Mouse (Mus musculus): ENCODE measurements at regions not wholly inside any gene's neighbourhood (a gene's known extent, or its start where the extent isn't known, plus 50 kb on each side); places are given as distances from the start of the nearest gene placed in this dataset.

- no peak for TF ChIP-seq POLR2A (IDR thresholded peaks at IDR 0.05; ENCODE audit: borderline replicate concordance, low read depth, low read length)
- TF ChIP-seq CTCF (IDR thresholded peaks at IDR 0.05; ENCODE audit: low read depth, low read length): no peak
- H3K4me3 ChIP-seq (ENCODE audit: insufficient read depth, low read length): no peak overlapping the region
- H3K4me1 ChIP-seq (ENCODE audit: control insufficient read depth, insufficient read depth, low read length): 0 out of 2 replicates have a peak, but pooled peaks cover 2% of the 10 kb centered on the region
- H3K27ac ChIP-seq (ENCODE audit: insufficient read depth, low read depth, low read length): no peak overlapping the region
These were observed 243.5 kb upstream of the P2ry1 start for GRCm38 (mm10) chr3:60759046-60759445.

- H3K27ac ChIP-seq (ENCODE audit: insufficient read depth, low read depth, low read length): no peak overlapping the region
- TF ChIP-seq POLR2A (IDR thresholded peaks at IDR 0.05; ENCODE audit: borderline replicate concordance, low read depth, low read length) (no peak), CTCF (IDR thresholded peaks at IDR 0.05; ENCODE audit: low read depth, low read length) (no peak)
- H3K4me3 ChIP-seq (ENCODE audit: insufficient read depth, low read length): no peak overlapping the region
- H3K4me1 ChIP-seq (ENCODE audit: control insufficient read depth, insufficient read depth, low read length): 0 out of 2 replicates have a peak, but pooled peaks cover 2% of the 10 kb centered on the region
These were observed 239.7 kb upstream of the P2ry1 start for GRCm38 (mm10) chr3:60762874-60763273.

- TF ChIP-seq CTCF (IDR thresholded peaks at IDR 0.05; ENCODE audit: low read depth, low read length): no peak
- no peak for TF ChIP-seq POLR2A (IDR thresholded peaks at IDR 0.05; ENCODE audit: borderline replicate concordance, low read depth, low read length)
- no peak overlapping the region for H3K4me3 ChIP-seq (ENCODE audit: insufficient read depth, low read length)
- H3K4me1 ChIP-seq (ENCODE audit: control insufficient read depth, insufficient read depth, low read length): 0 out of 2 replicates have a peak, but pooled peaks cover 2% of the 10 kb centered on the region
- no peak overlapping the region for H3K27ac ChIP-seq (ENCODE audit: insufficient read depth, low read depth, low read length)
These were observed 237.5 kb upstream of the P2ry1 start for GRCm38 (mm10) chr3:60765079-60765478.

GRCm38 (mm10) chr3:60768996-60769395 lies 233.6 kb upstream of the P2ry1 start:
- H3K4me3 ChIP-seq (ENCODE audit: insufficient read depth, low read length): no peak overlapping the region
- no peak overlapping the region for H3K27ac ChIP-seq (ENCODE audit: insufficient read depth, low read depth, low read length)
- no peaks in the 10 kb centered on the region for H3K4me1 ChIP-seq (ENCODE audit: control insufficient read depth, insufficient read depth, low read length)
- TF ChIP-seq POLR2A (IDR thresholded peaks at IDR 0.05; ENCODE audit: borderline replicate concordance, low read depth, low read length): no peak

- TF ChIP-seq POLR2A (IDR thresholded peaks at IDR 0.05; ENCODE audit: borderline replicate concordance, low read depth, low read length): no peak
- TF ChIP-seq CTCF (IDR thresholded peaks at IDR 0.05; ENCODE audit: low read depth, low read length): no peak
- Histone ChIP-seq H3K4me1 (ENCODE audit: control insufficient read depth, insufficient read depth, low read length) (no peaks in the 10 kb centered on the region), H3K27ac (ENCODE audit: insufficient read depth, low read depth, low read length) (no peak overlapping the region), H3K4me3 (ENCODE audit: insufficient read depth, low read length) (no peak overlapping the region)
These were observed 230.7 kb upstream of the P2ry1 start for GRCm38 (mm10) chr3:60771866-60772265.

- Histone ChIP-seq H3K4me1 (ENCODE audit: control insufficient read depth, insufficient read depth, low read length) (no peaks in the 10 kb centered on the region), H3K4me3 (ENCODE audit: insufficient read depth, low read length) (no peak overlapping the region), H3K27ac (ENCODE audit: insufficient read depth, low read depth, low read length) (no peak overlapping the region)
- TF ChIP-seq CTCF (IDR thresholded peaks at IDR 0.05; ENCODE audit: low read depth, low read length): no peak
- no peak for TF ChIP-seq POLR2A (IDR thresholded peaks at IDR 0.05; ENCODE audit: borderline replicate concordance, low read depth, low read length)
These were observed 229.2 kb upstream of the P2ry1 start for GRCm38 (mm10) chr3:60773383-60773782.

GRCm38 (mm10) chr3:60785137-60785875 lies 217.3 kb upstream of the P2ry1 start:
- Histone ChIP-seq H3K4me3 (ENCODE audit: insufficient read depth, low read length) (no peak overlapping the region), H3K4me1 (ENCODE audit: control insufficient read depth, insufficient read depth, low read length) (peaks cover 6% of the 10 kb centered on the region), H3K27ac (ENCODE audit: insufficient read depth, low read depth, low read length) (peak overlapping the region; percentile 1; the same call in 1 of the 2 replicates)
- no peak for TF ChIP-seq CTCF (IDR thresholded peaks at IDR 0.05; ENCODE audit: low read depth, low read length)
- no peak for TF ChIP-seq POLR2A (IDR thresholded peaks at IDR 0.05; ENCODE audit: borderline replicate concordance, low read depth, low read length)

GRCm38 (mm10) chr3:60787989-60788388 lies 214.6 kb upstream of the P2ry1 start:
- H3K4me1 ChIP-seq (ENCODE audit: control insufficient read depth, insufficient read depth, low read length): peaks cover 6% of the 10 kb centered on the region
- no peak overlapping the region for H3K4me3 ChIP-seq (ENCODE audit: insufficient read depth, low read length)
- no peak for TF ChIP-seq CTCF (IDR thresholded peaks at IDR 0.05; ENCODE audit: low read depth, low read length)
- TF ChIP-seq POLR2A (IDR thresholded peaks at IDR 0.05; ENCODE audit: borderline replicate concordance, low read depth, low read length): no peak
- H3K27ac ChIP-seq (ENCODE audit: insufficient read depth, low read depth, low read length): no peak overlapping the region

GRCm38 (mm10) chr3:60789441-60789840 lies 213.2 kb upstream of the P2ry1 start:
- Histone ChIP-seq H3K4me1 (ENCODE audit: control insufficient read depth, insufficient read depth, low read length) (peaks cover 6% of the 10 kb centered on the region), H3K27ac (ENCODE audit: insufficient read depth, low read depth, low read length) (no peak overlapping the region), H3K4me3 (ENCODE audit: insufficient read depth, low read length) (no peak overlapping the region)
- TF ChIP-seq CTCF (IDR thresholded peaks at IDR 0.05; ENCODE audit: low read depth, low read length) (no peak), POLR2A (IDR thresholded peaks at IDR 0.05; ENCODE audit: borderline replicate concordance, low read depth, low read length) (no peak)

- Histone ChIP-seq H3K27ac (ENCODE audit: insufficient read depth, low read depth, low read length) (no peak overlapping the region), H3K4me1 (ENCODE audit: control insufficient read depth, insufficient read depth, low read length) (no peaks in the 10 kb centered on the region), H3K4me3 (ENCODE audit: insufficient read depth, low read length) (no peak overlapping the region)
- TF ChIP-seq POLR2A (IDR thresholded peaks at IDR 0.05; ENCODE audit: borderline replicate concordance, low read depth, low read length) (no peak), CTCF (IDR thresholded peaks at IDR 0.05; ENCODE audit: low read depth, low read length) (no peak)
These were observed 210.4 kb upstream of the P2ry1 start for GRCm38 (mm10) chr3:60792166-60792565.

Data from bone marrow macrophage, adult 2 months (primary cell).